Mouse (Mus musculus): Measurements from ENCODE around the gene Wdr25.

DNA sequence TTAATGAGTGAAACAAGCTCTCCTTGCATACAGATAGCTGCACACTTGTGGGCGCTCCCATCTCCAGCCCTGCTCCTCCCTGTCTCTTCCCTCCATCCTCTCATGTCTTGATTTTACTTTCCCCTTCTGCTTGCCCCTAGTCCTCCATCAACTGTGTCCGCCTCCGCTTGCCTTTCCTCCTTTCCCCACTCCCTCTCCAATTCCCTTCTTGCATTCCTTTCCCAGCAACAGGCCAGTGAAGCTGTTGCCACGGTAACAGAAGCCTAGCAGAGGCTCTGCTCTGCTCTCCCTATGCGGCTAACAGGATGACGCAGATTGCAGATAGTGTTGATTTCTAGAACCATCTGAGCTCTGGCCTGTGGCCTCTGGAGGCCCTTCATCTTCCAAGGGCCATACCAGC is 22.5 kb downstream of the Wdr25 start:
- TF ChIP-seq CTCF (conservative IDR thresholded peaks at IDR 0.05 in 1 of 2, IDR thresholded peaks at IDR 0.05 in 1 of 2; ENCODE audit: low read depth in 2 of 2, low read length in 2 of 2): no peak
- no peak for TF ChIP-seq ETS1 (conservative IDR thresholded peaks at IDR 0.05; ENCODE audit: low read depth, low read length)
- TF ChIP-seq POLR2A (IDR thresholded peaks at IDR 0.05; ENCODE audit: low read depth, low read length): no peak
- TF ChIP-seq TBP (conservative IDR thresholded peaks at IDR 0.05; ENCODE audit: low read depth, low read length): no peak
- TF ChIP-seq TCF12 (IDR thresholded peaks at IDR 0.05; ENCODE audit: low read depth, low read length): no peak
- no peak for TF ChIP-seq MAX (IDR thresholded peaks at IDR 0.05; ENCODE audit: low read length)
- no peak for TF ChIP-seq ELF1 (IDR thresholded peaks at IDR 0.05; ENCODE audit: low read depth, low read length)
- TF ChIP-seq JUND (conservative IDR thresholded peaks at IDR 0.05; ENCODE audit: low read depth, low read length): no peak
- no peak for TF ChIP-seq GABPA (IDR thresholded peaks at IDR 0.05; ENCODE audit: insufficient replicate concordance, low read depth, low read length)
- no peak for TF ChIP-seq POLR2AphosphoS2 (IDR thresholded peaks at IDR 0.05; ENCODE audit: low read depth, low read length)
- no peak for TF ChIP-seq BHLHE40 (IDR thresholded peaks at IDR 0.05; ENCODE audit: low read depth, low read length)
- no peak for TF ChIP-seq EP300 (IDR thresholded peaks at IDR 0.05; ENCODE audit: low read length)
- TF ChIP-seq RAD21 (IDR thresholded peaks at IDR 0.05; ENCODE audit: low read depth, low read length): no peak
- no peak for TF ChIP-seq MAFK (IDR thresholded peaks at IDR 0.05; ENCODE audit: insufficient replicate concordance, low read length)
